Mouse (Mus musculus) lung, embryonic 14.5 days (tissue): ENCODE data around the gene Cdc20. TPM values are rescaled to one million over a fixed set of nuclear protein-coding genes. Genes with fewer than 3 reads are reported as not detected.

Source experiments
- ATAC-seq: fragments of 200-750 bp; cut with Nextera tagmentation; 2 replicates; pipeline ENCODE4 v1.8.0; 2017; ENCODE audit warnings: mild to moderate bottlenecking, moderate TSS enrichment, moderate library complexity; ENCODE audit not compliant: insufficient read depth
- DNase-seq: peaks from one replicate; pipeline ENCODE4 v3.0.0-alpha.2; 2015
- H3K27ac ChIP-seq: fragments of 300-500 bp; sonication (generic); 2 replicates; pipeline ENCODE4 v1.5.1; 2014; ENCODE audit warnings: low read depth, mild to moderate bottlenecking, moderate library complexity
- H3K27me3 ChIP-seq: fragments of 300-500 bp; sonication (generic); 2 replicates; pipeline ENCODE4 v1.6.1; 2014; ENCODE audit warnings: low read length, control low read depth; ENCODE audit not compliant: insufficient read depth
- H3K36me3 ChIP-seq: fragments of 300-500 bp; sonication (generic); 2 replicates; pipeline ENCODE4 v1.6.1; 2014; ENCODE audit warnings: control low read depth; ENCODE audit not compliant: insufficient read depth
- H3K4me1 ChIP-seq: fragments of 300-500 bp; sonication (generic); 2 replicates; pipeline ENCODE4 v1.6.1; 2014; ENCODE audit warnings: antibody characterized with exemption, control low read depth; ENCODE audit not compliant: insufficient read depth
- H3K4me2 ChIP-seq: fragments of 300-500 bp; sonication (generic); 2 replicates; pipeline ENCODE4 v1.6.1; 2014; ENCODE audit warnings: mild to moderate bottlenecking
- H3K4me3 ChIP-seq: fragments of 300-500 bp; sonication (generic); 2 replicates; pipeline ENCODE4 v1.5.1; 2014; ENCODE audit warnings: low read depth, low read length
- H3K9ac ChIP-seq: fragments of 300-500 bp; sonication (generic); 2 replicates; pipeline ENCODE4 v1.6.1; 2014
- H3K9me3 ChIP-seq: fragments of 300-500 bp; sonication (generic); 2 replicates; pipeline ENCODE4 v1.6.1; 2016; ENCODE audit warnings: low read depth, low read length, control low read depth
- CTCF ChIP-seq: IDR thresholded peaks from 2 replicates; pipeline ENCODE4 v1.5.1; 2016; ENCODE audit warnings: antibody characterized with exemption, low read depth
- WGBS: fragments of 180-500 bp; shearing (Covaris S2); extraction: QIAGEN DNeasy Blood & Tissue Kit; methylation state at CpG from one replicate; pipeline ENCODE4 v1.1.7; 2014; 5-methylcytosine and 5-hydroxymethylcytosine counted together
- polyA plus RNA-seq: library from polyadenylated mRNA; unstranded; fragments of >200 nt; fragmentation: Nextera tagmentation; extraction: Ambion mirVana; gene quantifications from 2 replicates; pipeline ENCODE4 v1.2.1, GENCODE M21; 2014

The Cdc20 gene
- polyA plus RNA-seq, 1 experiment from 2014 or later = 332 TPM

- H3K9ac ChIP-seq = no peak overlapping the region
- no peaks in the 10 kb centered on the region for H3K27me3 ChIP-seq
- H3K4me1 ChIP-seq = no peaks in the 10 kb centered on the region
- H3K9me3 ChIP-seq = no peaks in the 10 kb centered on the region
- TF ChIP-seq CTCF = no peak
- peaks cover 44% of the 10 kb centered on the region for H3K36me3 ChIP-seq
- ATAC-seq (no peak), DNase-seq (no peak)
- 92% methylated on average over 3 of the region's 3 CpGs for WGBS
- H3K4me3 ChIP-seq = no peak overlapping the region
- H3K27ac ChIP-seq = no peak overlapping the region
- no peak overlapping the region for H3K4me2 ChIP-seq
Measured at GRCm38 (mm10) chr4:118421384-118421783, 15.8 kb downstream of the Cdc20 start.

DNA sequence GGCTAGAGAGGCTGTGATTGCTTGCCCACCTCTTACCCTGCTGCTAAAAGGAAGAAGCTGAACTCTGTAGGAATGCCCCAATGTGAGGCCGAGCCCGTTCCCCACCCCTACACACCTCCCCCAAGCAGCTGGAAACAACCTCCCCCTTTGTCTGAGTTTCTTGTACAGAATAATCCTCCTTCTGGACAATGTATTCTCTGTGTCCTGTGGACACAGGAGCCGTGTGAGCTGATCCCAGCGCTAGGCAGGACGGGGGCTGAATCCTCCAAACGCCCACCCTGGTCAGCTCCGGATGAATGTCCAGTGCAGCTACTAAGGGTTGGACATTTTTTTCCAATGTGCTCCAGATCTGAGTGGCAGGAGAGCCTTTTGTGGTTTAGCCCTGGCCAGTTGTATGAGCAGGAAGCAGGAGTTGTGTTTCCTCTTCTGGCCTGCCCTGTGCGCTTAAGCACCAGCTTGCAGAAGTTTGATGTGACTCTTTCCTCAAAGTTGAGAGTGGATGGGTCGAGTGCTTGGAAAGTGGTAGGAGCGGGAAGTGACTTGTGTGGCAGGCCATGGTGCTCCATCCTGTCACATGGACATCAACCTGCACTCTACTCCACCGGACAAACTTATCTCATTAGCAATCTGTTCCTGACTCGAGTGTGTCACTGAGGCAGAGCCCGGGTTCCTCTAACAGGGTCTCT, 19.9 kb downstream of the Cdc20 start:
- no peaks in the 10 kb centered on the region for H3K9me3 ChIP-seq
- WGBS = 88% methylated on average over 13 of the region's 13 CpGs
- no peak overlapping the region for H3K4me3 ChIP-seq
- H3K27ac ChIP-seq = no peak overlapping the region
- H3K36me3 ChIP-seq = peaks cover 77% of the 10 kb centered on the region
- no peaks in the 10 kb centered on the region for H3K27me3 ChIP-seq
- H3K4me2 ChIP-seq = no peak overlapping the region
- DNase-seq = no peak
- no peak; the same call in 1 of the 2 replicates for ATAC-seq
- H3K9ac ChIP-seq = no peak overlapping the region
- H3K4me1 ChIP-seq = no peaks in the 10 kb centered on the region
- no peak for TF ChIP-seq CTCF

DNA sequence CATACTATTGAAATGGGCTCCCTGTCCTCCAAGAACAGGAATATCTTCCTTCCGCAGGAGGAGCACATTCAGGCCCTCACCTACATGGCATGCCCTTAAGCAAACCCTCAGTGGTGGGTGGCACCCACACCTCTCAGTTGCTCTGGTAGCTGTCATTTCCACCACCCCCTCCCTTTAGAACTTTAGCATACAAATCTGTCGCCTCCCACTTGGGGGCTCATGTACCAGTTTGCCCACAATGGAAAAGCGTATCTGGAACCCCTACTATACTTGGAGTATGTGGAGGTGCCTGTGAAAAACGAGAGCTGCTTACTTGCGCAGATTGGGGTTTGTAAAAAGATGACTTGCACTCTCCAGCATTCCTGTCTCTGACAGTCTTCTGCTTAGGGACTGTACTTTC, 20.8 kb downstream of the Cdc20 start:
- no peak overlapping the region for H3K27ac ChIP-seq
- no peak overlapping the region for H3K9ac ChIP-seq
- TF ChIP-seq CTCF = no peak
- no peak for ATAC-seq
- no peak for DNase-seq
- no peak overlapping the region for H3K4me3 ChIP-seq
- H3K4me2 ChIP-seq = no peak overlapping the region
- no peaks in the 10 kb centered on the region for H3K4me1 ChIP-seq
- H3K27me3 ChIP-seq = no peaks in the 10 kb centered on the region
- peaks cover 84% of the 10 kb centered on the region for H3K36me3 ChIP-seq
- WGBS = 89% methylated on average over 5 of the region's 5 CpGs
- no peaks in the 10 kb centered on the region for H3K9me3 ChIP-seq

- no peak overlapping the region for H3K9ac ChIP-seq
- no peaks in the 10 kb centered on the region for H3K27me3 ChIP-seq
- ATAC-seq = no peak
Measured at GRCm38 (mm10) chr4:118415779-118416178, 21.4 kb downstream of the Cdc20 start.

DNA sequence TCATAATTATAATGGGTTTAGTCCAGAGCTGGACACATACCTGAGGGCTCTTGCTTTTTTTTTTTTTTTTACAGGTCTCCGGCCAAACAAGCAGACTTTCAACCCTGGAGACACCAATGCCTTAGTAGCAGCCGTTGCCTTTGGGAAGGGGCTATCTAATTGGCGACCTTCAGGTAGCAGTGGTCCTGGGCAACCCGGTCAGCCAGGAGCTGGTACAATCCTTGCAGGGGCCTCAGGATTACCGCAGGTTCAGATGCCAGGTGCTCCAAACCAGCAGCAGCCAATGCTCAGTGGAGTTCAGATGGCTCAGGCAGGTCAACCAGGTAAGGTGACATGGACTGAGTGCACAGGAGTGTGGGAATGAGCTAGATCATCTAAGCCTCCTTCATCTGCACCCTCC, 23.6 kb downstream of the Cdc20 start:
- Histone ChIP-seq H3K9me3 (no peaks in the 10 kb centered on the region), H3K9ac (no peak overlapping the region), H3K27ac (no peak overlapping the region), H3K27me3 (no peaks in the 10 kb centered on the region), H3K4me1 (peaks cover 5% of the 10 kb centered on the region; the same call in 1 of the 2 replicates), H3K36me3 (peaks cover 70% of the 10 kb centered on the region), H3K4me3 (no peak overlapping the region), H3K4me2 (no peak overlapping the region)
- ATAC-seq = no peak
- DNase-seq = no peak
- TF ChIP-seq CTCF = no peak
- WGBS = 86% methylated on average over 5 of the region's 5 CpGs

More at GRCm38 (mm10) chr4:118415779-118416178, 21.4 kb downstream of the Cdc20 start:
- DNase-seq = no peak
- Histone ChIP-seq H3K36me3 (peaks cover 84% of the 10 kb centered on the region), H3K27ac (no peak overlapping the region), H3K4me1 (no peaks in the 10 kb centered on the region), H3K4me3 (no peak overlapping the region), H3K9me3 (no peaks in the 10 kb centered on the region), H3K4me2 (no peak overlapping the region)
- no peak for TF ChIP-seq CTCF
- 87% methylated on average over 2 of the region's 2 CpGs for WGBS

DNA sequence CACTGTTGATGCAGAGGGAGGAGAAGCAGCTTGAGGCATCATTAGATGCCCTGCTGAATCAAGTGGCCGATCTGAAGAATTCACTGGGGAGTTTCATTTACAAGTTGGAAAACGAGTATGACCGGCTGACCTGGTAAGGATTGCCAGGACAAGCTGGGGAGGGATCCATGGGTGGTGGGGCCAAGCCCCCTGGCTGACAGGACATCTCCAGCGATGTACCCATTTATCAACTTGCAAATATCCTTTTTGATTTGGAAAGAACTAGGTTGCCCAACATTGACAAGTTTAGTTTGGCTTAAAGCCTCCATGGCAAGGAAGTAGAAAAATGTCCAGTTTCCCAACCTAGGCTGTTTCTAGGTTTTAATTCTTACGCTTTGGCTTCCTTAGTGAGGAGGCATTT, 26.3 kb downstream of the Cdc20 start:
- Histone ChIP-seq H3K4me1 (peaks cover 5% of the 10 kb centered on the region; the same call in 1 of the 2 replicates), H3K9me3 (no peaks in the 10 kb centered on the region), H3K27ac (no peak overlapping the region), H3K27me3 (no peaks in the 10 kb centered on the region), H3K9ac (no peak overlapping the region), H3K4me3 (no peak overlapping the region), H3K4me2 (no peak overlapping the region), H3K36me3 (peaks cover 51% of the 10 kb centered on the region)
- WGBS = 90% methylated on average over 5 of the region's 5 CpGs
- no peak for ATAC-seq
- TF ChIP-seq CTCF = no peak
- no peak for DNase-seq

GRCm38 (mm10) chr4:118409142-118409900, 27.8 kb downstream of the Cdc20 start, which contains the start of the genes Szt2 and Med8:
Szt2 (minus strand) TSS chr4:118409273.
Med8 (plus strand) TSS chr4:118409337.
- WGBS = under 1% methylated on average over 53 of the region's 53 CpGs

More at GRCm38 (mm10) chr4:118409142-118409900, 27.8 kb downstream of the Cdc20 start, which contains the start of the genes Szt2 and Med8:
- peak within 1 kb of the TSS; percentile 60 for H3K27ac ChIP-seq
- H3K4me3 ChIP-seq = peak within 1 kb of the TSS; percentile 92
- ATAC-seq = peak; percentile 96
- peak within 1 kb of the TSS; percentile 86 for H3K9ac ChIP-seq
- DNase-seq = peak; percentile 96
- peaks cover 44% of the 10 kb centered on the region for H3K36me3 ChIP-seq
- no peak for TF ChIP-seq CTCF
- no peaks in the 10 kb centered on the region for H3K9me3 ChIP-seq
- H3K4me2 ChIP-seq = peak within 1 kb of the TSS; percentile 88
- H3K27me3 ChIP-seq = no peaks in the 10 kb centered on the region
- peaks cover 5% of the 10 kb centered on the region; the same call in 1 of the 2 replicates for H3K4me1 ChIP-seq
